ENCODE assay signal across 8 mouse cellular contexts in genomic region chr2:76369821-76370655, GRCm38 (mm10). TPM values are rescaled to one million over a fixed set of nuclear protein-coding genes. Genes with fewer than 3 reads are reported as not detected.
DNase-seq lines count a peak whose midpoint lies in the region; ATAC-seq and TF ChIP-seq lines count a peak whose summit lies in the region.

Gene Rbm45 (plus strand): TSS chr2:76369984.

- ATAC-seq in common myeloid progenitor, adult 5-6 weeks (replicated peaks; ENCODE audit: low read depth, poor library complexity, severe bottlenecking), result peak; percentile 83
- peak; percentile 92 for ATAC-seq in hindbrain, postnatal 0 days
- peak; percentile 88 for ATAC-seq in megakaryocyte, adult 5-6 weeks (ENCODE audit: poor library complexity, severe bottlenecking)

- H3K4me2 ChIP-seq in hindbrain, postnatal 0 days (ENCODE audit: low read depth, low read length), result peak within 1 kb of the TSS; percentile 88

- H3K27ac ChIP-seq in gastrocnemius, adult 2 months, result peak within 1 kb of the TSS; percentile 90
- H3K27ac ChIP-seq in hindbrain, postnatal 0 days, result peak within 1 kb of the TSS; percentile 71; the same call in 1 of the 2 replicates
- H3K27ac ChIP-seq in left cerebral cortex, adult 2 months, result peak within 1 kb of the TSS; percentile 85

- peak; percentile 96 for DNase-seq in ZHBTc4 (ENCODE audit: low read depth, low spot score)
- DNase-seq in gastrocnemius, adult 2 months, result peak; percentile 90
- DNase-seq in hindbrain, postnatal 0 days (ENCODE audit: low spot score), result peak; percentile 95
- DNase-seq in left cerebral cortex, adult 2 months (ENCODE audit: extremely low spot score in 1 of 2, low spot score in 2 of 2), result peak; percentile 89 to 92
- DNase-seq in right cerebral cortex, adult 2 months (ENCODE audit: low spot score in 2 of 2), result peak; percentile 88 to 91
- DNase-seq in urinary bladder, postnatal 14 days (ENCODE audit: low spot score), result peak; percentile 90

- H3K9ac ChIP-seq in hindbrain, postnatal 0 days (replicated peaks; ENCODE audit: low read length), result peak within 1 kb of the TSS; percentile 75

- peak; percentile 93 for TF ChIP-seq CTCF in gastrocnemius, adult 2 months (IDR thresholded peaks at IDR 0.05)
- peak; percentile 88 for TF ChIP-seq CTCF in hindbrain, postnatal 0 days (IDR thresholded peaks at IDR 0.05; ENCODE audit: low read depth)
- TF ChIP-seq CTCF in left cerebral cortex, adult 2 months (IDR thresholded peaks at IDR 0.05), result peak; percentile 93

- WGBS in hindbrain, postnatal 0 days, result under 1% methylated on average over 61 of the region's 61 CpGs

- peaks cover 7% of the 10 kb centered on the region; the same call in 1 of the 2 replicates for H3K4me1 ChIP-seq in hindbrain, postnatal 0 days (ENCODE audit: insufficient read depth, low read length)

- H3K36me3 ChIP-seq in hindbrain, postnatal 0 days (ENCODE audit: insufficient read depth, low read length), result peaks cover 11% of the 10 kb centered on the region

- no peaks in the 10 kb centered on the region for H3K9me3 ChIP-seq in hindbrain, postnatal 0 days (ENCODE audit: low read length)

- H3K27me3 ChIP-seq in hindbrain, postnatal 0 days (ENCODE audit: insufficient read depth, low read length), result no peaks in the 10 kb centered on the region

- intact Hi-C loops in gastrocnemius, adult 2 months (cut with DNase I), result loop anchor here (1.0 to 10.0 kb wide), 2 partner anchors 215 to 248 kb away; no protein-coding TSS in a partner anchor
- intact Hi-C loops in left cerebral cortex, adult 2 months (cut with DNase I), result loop anchor here (5.0 kb wide), 2 partner anchors 217 to 243 kb away; no protein-coding TSS in a partner anchor

- peak within 1 kb of the TSS; percentile 98 for H3K4me3 ChIP-seq in gastrocnemius, adult 2 months
- peak within 1 kb of the TSS; percentile 78 for H3K4me3 ChIP-seq in hindbrain, postnatal 0 days (ENCODE audit: low read length)
- peak within 1 kb of the TSS; percentile 97 for H3K4me3 ChIP-seq in left cerebral cortex, adult 2 months

RNA-seq across cellular contexts. Expression of gene Rbm45, which starts in this region (rescaled TPM):
- total RNA-seq in common myeloid progenitor, adult 5-6 weeks (2017), result 35.3 and 47.3 TPM in 2 replicates
- 10 to 100 TPM in 1 of 2 experiments, 1 to 10 TPM in 1; 9.4 to 11.4 TPM for total RNA-seq in gastrocnemius, adult 2 months (2021)
- total RNA-seq in hindbrain, postnatal 0 days (2014; rRNA removed), result 27.1 and 32.6 TPM in 2 replicates
- polyA plus RNA-seq in hindbrain, postnatal 0 days (2015; fragmentation: Nextera tagmentation; extraction: Ambion mirVana), result 15.1 and 15.3 TPM in 2 replicates
- total RNA-seq in left cerebral cortex, adult 2 months (2021), result 10 to 100 TPM; 40.4 to 41.7 TPM
- total RNA-seq in megakaryocyte, adult 5-6 weeks (2015), result 15.8 and 20.6 TPM in 2 replicates
- total RNA-seq in megakaryocyte, adult 5-6 weeks (2017), result 36.2 and 41.9 TPM in 2 replicates

Comparison
In these comparisons a context has a peak if more than half of its experiments do, and no peak if none do; other contexts are left out.
1. Peak in every context shown above with its lines: DNase-seq, ATAC-seq, H3K4me3 ChIP-seq and H3K27ac ChIP-seq.